ENCODE assay signal across 8 mouse cellular contexts in genomic region chr15:80709593-80709992, GRCm38 (mm10). TPM values are rescaled to one million over a fixed set of nuclear protein-coding genes. Genes with fewer than 3 reads are reported as not detected.
DNase-seq lines count a peak whose midpoint lies in the region; ATAC-seq and TF ChIP-seq lines count a peak whose summit lies in the region.

No protein-coding gene starts in this region.

- WGBS in midbrain, embryonic 11.5 days = 66% methylated on average over 6 of the region's 6 CpGs
- 46% methylated on average over 6 of the region's 6 CpGs for WGBS in midbrain, embryonic 16.5 days
- WGBS in stomach, embryonic 14.5 days = 37% methylated on average over 6 of the region's 6 CpGs
- WGBS in intestine, embryonic 15.5 days = 44% methylated on average over 6 of the region's 6 CpGs

- no peak overlapping the region for H3K4me2 ChIP-seq in midbrain, embryonic 11.5 days
- no peak overlapping the region for H3K4me2 ChIP-seq in midbrain, embryonic 16.5 days (ENCODE audit: low read length)
- no peak overlapping the region for H3K4me2 ChIP-seq in stomach, embryonic 14.5 days (replicated peaks; ENCODE audit: low read depth, low read length)
- H3K4me2 ChIP-seq in intestine, embryonic 15.5 days (replicated peaks) = no peak overlapping the region

- no peak overlapping the region for H3K4me3 ChIP-seq in midbrain, embryonic 11.5 days (ENCODE audit: low read depth, low read length)
- no peak overlapping the region for H3K4me3 ChIP-seq in midbrain, embryonic 16.5 days (ENCODE audit: low read depth, low read length)
- peak overlapping the region; percentile 100 for H3K4me3 ChIP-seq in layer of hippocampus, adult 2 months
- H3K4me3 ChIP-seq in stomach, embryonic 14.5 days (ENCODE audit: low read depth, low read length) = no peak overlapping the region
- H3K4me3 ChIP-seq in intestine, embryonic 15.5 days (replicated peaks) = no peak overlapping the region

- peaks cover 6% of the 10 kb centered on the region for H3K4me1 ChIP-seq in midbrain, embryonic 11.5 days (ENCODE audit: control insufficient read depth, insufficient read depth, low read length)
- peaks cover 17% of the 10 kb centered on the region for H3K4me1 ChIP-seq in midbrain, embryonic 16.5 days (ENCODE audit: control insufficient read depth, insufficient read depth, low read length)
- H3K4me1 ChIP-seq in stomach, embryonic 14.5 days (ENCODE audit: control insufficient read depth, insufficient read depth, low read length) = peaks cover 28% of the 10 kb centered on the region
- peaks cover 17% of the 10 kb centered on the region for H3K4me1 ChIP-seq in intestine, embryonic 15.5 days (replicated peaks)

- ATAC-seq in midbrain, embryonic 11.5 days (ENCODE audit: low FRiP score) = no peak
- no peak for ATAC-seq in midbrain, embryonic 16.5 days
- no peak for ATAC-seq in stomach, embryonic 14.5 days (ENCODE audit: insufficient number of reproducible peaks, insufficient read depth, low FRiP score, low read depth)
- ATAC-seq in intestine, embryonic 15.5 days = no peak

- no peaks in the 10 kb centered on the region for H3K9me3 ChIP-seq in midbrain, embryonic 11.5 days (ENCODE audit: control insufficient read depth, low read length)
- H3K9me3 ChIP-seq in midbrain, embryonic 16.5 days (replicated peaks; ENCODE audit: control insufficient read depth, low read length, poor library complexity, severe bottlenecking) = no peaks in the 10 kb centered on the region
- H3K9me3 ChIP-seq in stomach, embryonic 14.5 days (ENCODE audit: control insufficient read depth, low read depth, low read length) = no peaks in the 10 kb centered on the region
- no peaks in the 10 kb centered on the region for H3K9me3 ChIP-seq in intestine, embryonic 15.5 days

- H3K9ac ChIP-seq in midbrain, embryonic 11.5 days (ENCODE audit: low read length) = no peak overlapping the region
- no peak overlapping the region for H3K9ac ChIP-seq in midbrain, embryonic 16.5 days (ENCODE audit: low read depth, low read length)
- H3K9ac ChIP-seq in stomach, embryonic 14.5 days (replicated peaks; ENCODE audit: low read depth, low read length) = no peak overlapping the region
- no peak overlapping the region for H3K9ac ChIP-seq in intestine, embryonic 15.5 days

- DNase-seq in midbrain, embryonic 11.5 days (ENCODE audit: low spot score, missing footprints) = peak; percentile 23
- peak; percentile 67 for DNase-seq in cerebellum, adult 11-12 months
- peak; percentile 39 to 81 for DNase-seq in heart, adult 9 months (ENCODE audit: low spot score in 2 of 2)
- DNase-seq in layer of hippocampus, adult 2 months (ENCODE audit: low spot score in 2 of 2) = peak; percentile 63 to 69
- no peak for DNase-seq in right cerebral cortex, adult 2 months (ENCODE audit: low spot score in 2 of 2)

- no peak overlapping the region for H3K27ac ChIP-seq in midbrain, embryonic 11.5 days (ENCODE audit: low read depth, low read length)
- H3K27ac ChIP-seq in midbrain, embryonic 16.5 days (ENCODE audit: low read length) = no peak overlapping the region
- H3K27ac ChIP-seq in layer of hippocampus, adult 2 months = peak overlapping the region; percentile 100
- peak overlapping the region; percentile 85; the same call in 1 of the 2 replicates for H3K27ac ChIP-seq in stomach, embryonic 14.5 days (ENCODE audit: low read length)
- H3K27ac ChIP-seq in intestine, embryonic 15.5 days = no peak overlapping the region

- H3K27me3 ChIP-seq in midbrain, embryonic 11.5 days (ENCODE audit: control insufficient read depth, insufficient read depth, low read length) = no peaks in the 10 kb centered on the region
- no peaks in the 10 kb centered on the region for H3K27me3 ChIP-seq in midbrain, embryonic 16.5 days (ENCODE audit: control insufficient read depth, insufficient read depth, low read depth, low read length)
- H3K27me3 ChIP-seq in stomach, embryonic 14.5 days (ENCODE audit: control insufficient read depth, insufficient read depth, low read length) = no peaks in the 10 kb centered on the region
- no peaks in the 10 kb centered on the region for H3K27me3 ChIP-seq in intestine, embryonic 15.5 days (replicated peaks)

- peak; percentile 49 for TF ChIP-seq CTCF in layer of hippocampus, adult 2 months (conservative IDR thresholded peaks at IDR 0.05)

- H3K36me3 ChIP-seq in midbrain, embryonic 11.5 days (ENCODE audit: control insufficient read depth, insufficient read depth, low read length) = no peaks in the 10 kb centered on the region
- no peaks in the 10 kb centered on the region for H3K36me3 ChIP-seq in midbrain, embryonic 16.5 days (ENCODE audit: control insufficient read depth, insufficient read depth, low read length)
- H3K36me3 ChIP-seq in stomach, embryonic 14.5 days (ENCODE audit: control insufficient read depth, insufficient read depth, low read length) = no peaks in the 10 kb centered on the region
- H3K36me3 ChIP-seq in intestine, embryonic 15.5 days = no peaks in the 10 kb centered on the region

RNA-seq across cellular contexts. Expression of gene Tnrc6b, which starts 1.5 kb away (rescaled TPM):
- 14.7 and 17.0 TPM in 2 replicates for polyA plus RNA-seq in midbrain, embryonic 11.5 days (2014; fragmentation: Nextera tagmentation; extraction: Ambion mirVana)
- polyA plus RNA-seq in midbrain, embryonic 16.5 days (2015; fragmentation: Nextera tagmentation; extraction: Ambion mirVana) = 33.5 and 44.0 TPM in 2 replicates
- 100 to 1,000 TPM; 127 to 133 TPM for total RNA-seq in layer of hippocampus, adult 2 months (2021)
- 25.5 and 28.7 TPM in 2 replicates for polyA plus RNA-seq in stomach, embryonic 14.5 days (2014; fragmentation: Nextera tagmentation; extraction: Ambion mirVana)
- 19.8 and 20.7 TPM in 2 replicates for polyA plus RNA-seq in intestine, embryonic 15.5 days (2015; fragmentation: Nextera tagmentation; extraction: Ambion mirVana)

RNA-seq across cellular contexts. Expression of gene Fam83f, which starts 37.9 kb away (rescaled TPM):
- 0.12 and 0.16 TPM in 2 replicates for polyA plus RNA-seq in midbrain, embryonic 11.5 days (2014; fragmentation: Nextera tagmentation; extraction: Ambion mirVana)
- 0.34 and 0.39 TPM in 2 replicates for polyA plus RNA-seq in midbrain, embryonic 16.5 days (2015; fragmentation: Nextera tagmentation; extraction: Ambion mirVana)
- under 1 TPM in 1 of 2 experiments, not detected in 1; 0.15 TPM for total RNA-seq in layer of hippocampus, adult 2 months (2021)
- 6.9 and 9.3 TPM in 2 replicates for polyA plus RNA-seq in stomach, embryonic 14.5 days (2014; fragmentation: Nextera tagmentation; extraction: Ambion mirVana)
- polyA plus RNA-seq in intestine, embryonic 15.5 days (2015; fragmentation: Nextera tagmentation; extraction: Ambion mirVana) = 19.2 and 20.2 TPM in 2 replicates

Comparison
In these comparisons a context has a peak if more than half of its experiments do, and no peak if none do; other contexts are left out.
1. DNase-seq: peak in midbrain, embryonic 11.5 days (single experiment), cerebellum, adult 11-12 months (single experiment), heart, adult 9 months (2 of 2) and layer of hippocampus, adult 2 months (2 of 2); none in right cerebral cortex, adult 2 months (0 of 2).
2. H3K27ac ChIP-seq: peak in layer of hippocampus, adult 2 months (single experiment) and stomach, embryonic 14.5 days (single experiment); none in midbrain, embryonic 11.5 days (single experiment), midbrain, embryonic 16.5 days (single experiment) and intestine, embryonic 15.5 days (single experiment).